Mouse (Mus musculus) stomach, postnatal 0 days (tissue): ENCODE measurements around the gene Sult4a1. TPM values are rescaled to one million over a fixed set of nuclear protein-coding genes. Genes with fewer than 3 reads are reported as not detected.
A peak's percentile ranks its signal among the peaks of the same experiment; 100 is the strongest.

ENCODE experiments used
- ATAC-seq: fragments of 200-750 bp; cut with Nextera tagmentation; 2 replicates; pipeline ENCODE4 v1.8.0; 2017; ENCODE audit not compliant: low FRiP score, low TSS enrichment
- DNase-seq: peaks from one replicate; pipeline ENCODE4 v3.0.0-alpha.2; 2016; ENCODE audit warnings: low spot score
- H3K27ac ChIP-seq: fragments of 300-500 bp; sonication (generic); replicated peaks from 2 replicates; pipeline ENCODE4 v1.5.1; 2014; ENCODE audit warnings: mild to moderate bottlenecking, control low read depth
- H3K27me3 ChIP-seq: fragments of 300-500 bp; sonication (generic); 2 replicates; pipeline ENCODE4 v1.6.1; 2014; ENCODE audit warnings: low read length; ENCODE audit not compliant: control insufficient read depth, insufficient read depth
- H3K36me3 ChIP-seq: fragments of 300-500 bp; sonication (generic); 2 replicates; pipeline ENCODE4 v1.6.1; 2014; ENCODE audit warnings: low read length, mixed read lengths; ENCODE audit not compliant: control insufficient read depth, insufficient read depth
- H3K4me1 ChIP-seq: fragments of 300-500 bp; sonication (generic); replicated peaks from 2 replicates; pipeline ENCODE4 v1.6.1; 2014; ENCODE audit warnings: antibody characterized with exemption; ENCODE audit not compliant: control insufficient read depth, insufficient read depth
- H3K4me2 ChIP-seq: fragments of 300-500 bp; sonication (generic); replicated peaks from 2 replicates; pipeline ENCODE4 v1.6.1; 2014; ENCODE audit warnings: low read depth, mild to moderate bottlenecking, control low read depth, moderate library complexity
- H3K4me3 ChIP-seq: fragments of 300-500 bp; sonication (generic); 2 replicates; pipeline ENCODE4 v1.5.1; 2014; ENCODE audit warnings: low read depth, low read length, control low read depth
- H3K9ac ChIP-seq: fragments of 300-500 bp; sonication (generic); 2 replicates; pipeline ENCODE4 v1.6.1; 2014; ENCODE audit warnings: mild to moderate bottlenecking, low read length, control low read depth, mixed read lengths
- H3K9me3 ChIP-seq: fragments of 300-500 bp; sonication (generic); 2 replicates; pipeline ENCODE4 v1.6.1; 2016; ENCODE audit warnings: low read length; ENCODE audit not compliant: control insufficient read depth
- CTCF ChIP-seq: IDR thresholded peaks from 2 replicates; pipeline ENCODE4 v1.5.1; 2016; ENCODE audit warnings: antibody characterized with exemption, low read depth, mild to moderate bottlenecking, moderate library complexity
- EP300 ChIP-seq: optimal IDR thresholded peaks from 2 replicates; pipeline ENCODE3; 2016; ENCODE audit warnings: antibody characterized with exemption
- WGBS: fragments of 180-500 bp; shearing (Covaris S2); extraction: QIAGEN DNeasy Blood & Tissue Kit; methylation state at CpG from one replicate; pipeline ENCODE4 v1.1.7; 2014; 5-methylcytosine and 5-hydroxymethylcytosine counted together
- polyA plus RNA-seq: library from polyadenylated mRNA; unstranded; fragments of >200 nt; fragmentation: Nextera tagmentation; extraction: Ambion mirVana; gene quantifications from 2 replicates; pipeline ENCODE4 v1.2.1, GENCODE M21; 2015

Sult4a1 gene
- polyA plus RNA-seq, 1 experiment from 2014 or later, result 4.0 TPM

GRCm38 (mm10) chr15:84135472-84135871 lies 29.9 kb upstream of the Sult4a1 start:
- Histone ChIP-seq H3K4me1 (no peaks in the 10 kb centered on the region), H3K27ac (no peak overlapping the region), H3K9me3 (no peaks in the 10 kb centered on the region), H3K27me3 (no peaks in the 10 kb centered on the region), H3K4me2 (no peak overlapping the region), H3K9ac (no peak overlapping the region), H3K4me3 (no peak overlapping the region), H3K36me3 (no peaks in the 10 kb centered on the region)
- TF ChIP-seq EP300 (no peak), CTCF (peak; percentile 71)
- WGBS, result 79% methylated on average over 5 of the region's 5 CpGs
- DNase-seq (peak; percentile 39), ATAC-seq (no peak)

- no peak for DNase-seq
- Histone ChIP-seq H3K36me3 (no peaks in the 10 kb centered on the region), H3K9me3 (no peaks in the 10 kb centered on the region), H3K27me3 (no peaks in the 10 kb centered on the region), H3K9ac (no peak overlapping the region), H3K4me2 (no peak overlapping the region), H3K4me1 (no peaks in the 10 kb centered on the region), H3K27ac (no peak overlapping the region), H3K4me3 (no peak overlapping the region)
- no peak for ATAC-seq
- WGBS, result 63% methylated on average over 4 of the region's 4 CpGs
- no peak for TF ChIP-seq EP300
- TF ChIP-seq CTCF, result no peak
Measured at GRCm38 (mm10) chr15:84133440-84133839, 27.9 kb upstream of the Sult4a1 start.

GRCm38 (mm10) chr15:84131971-84132370 lies 26.4 kb upstream of the Sult4a1 start:
- H3K4me3 ChIP-seq, result no peak overlapping the region
- 90% methylated on average over 7 of the region's 7 CpGs for WGBS
- TF ChIP-seq EP300, result no peak
- TF ChIP-seq CTCF, result no peak
- ATAC-seq (no peak), DNase-seq (no peak)
- no peak overlapping the region for H3K9ac ChIP-seq
- H3K36me3 ChIP-seq, result no peaks in the 10 kb centered on the region
- no peaks in the 10 kb centered on the region for H3K4me1 ChIP-seq
- H3K27me3 ChIP-seq, result no peaks in the 10 kb centered on the region
- no peak overlapping the region for H3K27ac ChIP-seq
- H3K9me3 ChIP-seq, result no peaks in the 10 kb centered on the region
- no peak overlapping the region for H3K4me2 ChIP-seq

DNA sequence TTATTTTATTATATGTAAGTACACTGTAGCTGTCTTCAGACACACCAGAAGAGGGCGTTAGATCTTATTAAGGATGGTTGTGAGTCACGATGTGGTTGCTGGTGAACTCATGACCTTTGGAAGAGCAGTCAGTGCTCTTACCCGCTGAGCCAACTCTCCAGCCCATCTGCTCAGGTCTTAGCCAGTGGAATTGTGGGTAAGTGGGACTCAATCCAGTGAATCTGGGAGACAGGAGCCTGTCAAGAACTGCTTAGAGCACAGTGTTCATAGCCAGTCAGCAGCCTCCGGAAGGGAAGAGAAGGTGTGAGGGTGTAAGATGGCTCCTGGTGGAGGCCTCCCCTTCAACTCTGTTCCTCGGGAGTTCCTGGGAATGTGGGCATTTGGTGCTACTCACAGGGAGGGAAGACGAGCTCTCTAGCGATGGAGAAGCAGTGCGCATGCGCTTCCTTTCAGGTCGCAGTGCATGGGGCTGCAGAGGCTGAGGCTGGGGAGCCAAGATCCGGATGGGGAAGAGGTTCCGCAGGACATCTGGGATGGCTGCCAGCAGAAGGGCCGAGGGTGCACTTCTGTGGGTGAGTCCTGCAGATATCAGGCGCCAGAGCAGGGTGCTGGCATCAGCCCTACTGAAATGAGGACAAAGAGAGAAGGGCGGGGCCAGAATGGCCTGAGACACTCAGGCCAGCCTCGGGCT lies 25.7 kb upstream of the Sult4a1 start:
- Histone ChIP-seq H3K4me2 (no peak overlapping the region), H3K4me3 (no peak overlapping the region), H3K4me1 (no peaks in the 10 kb centered on the region), H3K36me3 (no peaks in the 10 kb centered on the region), H3K9ac (no peak overlapping the region), H3K9me3 (no peaks in the 10 kb centered on the region), H3K27me3 (no peaks in the 10 kb centered on the region), H3K27ac (no peak overlapping the region)
- ATAC-seq (no peak), DNase-seq (peak; percentile 21)
- 49% methylated on average over 16 of the region's 16 CpGs for WGBS
- TF ChIP-seq CTCF (no peak), EP300 (no peak)

DNA sequence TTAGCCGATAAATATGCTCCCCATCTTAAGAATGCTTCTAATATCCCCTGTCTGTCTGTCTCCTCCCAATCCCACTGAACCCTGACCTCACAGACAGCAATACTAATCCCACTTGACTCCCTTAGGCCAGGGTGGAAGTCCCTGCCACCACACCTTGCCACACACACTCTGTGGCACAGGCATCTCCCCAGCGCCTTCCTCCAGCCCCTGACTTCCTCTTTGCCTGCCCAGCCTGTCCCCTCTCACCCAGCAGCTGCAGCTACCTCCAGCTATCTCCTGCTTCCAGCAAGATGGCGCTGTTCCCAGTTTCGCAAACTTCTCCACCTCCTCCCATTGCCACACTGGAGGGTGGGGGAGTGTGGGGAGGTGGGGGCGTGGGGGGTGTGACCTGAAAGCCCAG lies 21.3 kb upstream of the Sult4a1 start:
- Histone ChIP-seq H3K27me3 (no peaks in the 10 kb centered on the region), H3K4me1 (no peaks in the 10 kb centered on the region), H3K4me3 (no peak overlapping the region), H3K36me3 (no peaks in the 10 kb centered on the region), H3K4me2 (no peak overlapping the region), H3K9ac (no peak overlapping the region), H3K27ac (no peak overlapping the region), H3K9me3 (no peaks in the 10 kb centered on the region)
- TF ChIP-seq EP300 (no peak), CTCF (peak; percentile 16; the same call in 1 of the 2 replicates)
- ATAC-seq, result no peak
- no peak for DNase-seq
- WGBS, result 27% methylated on average over 5 of the region's 5 CpGs

DNA sequence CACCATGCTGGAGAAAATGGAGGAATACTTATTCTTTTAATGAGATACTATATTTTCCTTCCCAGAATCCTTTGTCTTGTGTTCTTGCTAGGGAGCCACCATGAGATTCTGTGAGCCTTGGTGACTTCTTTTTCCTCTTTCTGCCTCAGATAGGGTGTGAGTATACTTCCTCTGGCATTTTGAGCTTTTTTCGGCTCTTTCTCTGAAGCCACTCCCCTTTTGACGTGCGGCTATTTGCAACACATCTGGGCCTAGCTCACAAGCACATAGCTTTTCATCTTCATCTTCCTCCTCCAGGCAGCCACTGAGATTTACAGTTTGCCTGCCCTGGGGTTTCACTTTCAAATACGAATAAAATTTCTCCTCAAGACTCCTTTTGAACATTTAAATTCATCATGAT lies 20.9 kb upstream of the Sult4a1 start:
- 61% methylated on average over 4 of the region's 4 CpGs for WGBS
- no peak for DNase-seq
- H3K9ac ChIP-seq, result no peak overlapping the region

More for the DNA sequence above, 20.9 kb upstream of the Sult4a1 start:
- no peaks in the 10 kb centered on the region for H3K9me3 ChIP-seq
- H3K4me1 ChIP-seq, result no peaks in the 10 kb centered on the region
- no peak for TF ChIP-seq EP300
- no peak for ATAC-seq
- H3K36me3 ChIP-seq, result no peaks in the 10 kb centered on the region
- no peak overlapping the region for H3K27ac ChIP-seq
- no peak overlapping the region for H3K4me3 ChIP-seq
- no peak overlapping the region for H3K4me2 ChIP-seq
- no peaks in the 10 kb centered on the region for H3K27me3 ChIP-seq
